Mouse (Mus musculus) left cerebral cortex, adult 2 months (tissue): ENCODE results near the gene Capn8. TPM values are rescaled to one million over a fixed set of nuclear protein-coding genes. Genes with fewer than 3 reads are reported as not detected.

Experiments
- DNase-seq, 2 experiments: peaks; one replicate each; pipeline ENCODE4 v3.0.0; 2021 to 2022; ENCODE audit warnings: low spot score in 2 of 2, mixed read lengths in 1 of 2; ENCODE audit errors: extremely low spot score in 1 of 2
- H3K27ac ChIP-seq: fragments of 200-600 bp; 2 replicates; pipeline ENCODE4 v1.8.1; 2022
- H3K4me3 ChIP-seq: fragments of 200-600 bp; 2 replicates; pipeline ENCODE4 v1.8.1; 2022
- CTCF ChIP-seq: fragments of 200-600 bp; IDR thresholded peaks from 2 replicates; pipeline ENCODE4 v1.8.1; 2022; ENCODE audit warnings: antibody characterized with exemption, mild to moderate bottlenecking, moderate library complexity
- intact Hi-C: fragments of 180-260 bp; cut with DNase I; formaldehyde crosslinking; loops from one replicate; pipeline ENCODE4 v1.15.1; 2025
- total RNA-seq, 2 experiments: library from RNA; stranded (reverse); gene quantifications; 2 replicates each; pipeline ENCODE4 v1.2.3; 2021

Gene Capn8
- total RNA-seq, 2 experiments from 2014 or later = not detected

- H3K4me3 ChIP-seq = no peak overlapping the region
- intact Hi-C loops = loop anchor here (5.0 to 10.0 kb wide), 2 partner anchors 573 to 715 kb away; no protein-coding TSS in a partner anchor
- H3K27ac ChIP-seq = no peak overlapping the region
- no peak for TF ChIP-seq CTCF
- no peak for DNase-seq
These were observed 5.3 kb upstream of the Capn8 start for GRCm38 (mm10) chr1:182559530-182559929.

GRCm38 (mm10) chr1:182560390-182561098, 4.3 kb upstream of the Capn8 start:
- Histone ChIP-seq H3K4me3 (no peak overlapping the region), H3K27ac (no peak overlapping the region)
- intact Hi-C loops = loop anchor here (1.0 to 5.0 kb wide), 5 partner anchors 96 to 400 kb away; no protein-coding TSS in a partner anchor
- DNase-seq = peak in 1 of 2 experiments; percentile 48
- TF ChIP-seq CTCF = peak; percentile 80

GRCm38 (mm10) chr1:182561945-182562514, 2.8 kb upstream of the Capn8 start:
- H3K4me3 ChIP-seq = no peak overlapping the region
- intact Hi-C loops = loop anchor here (2.0 to 5.0 kb wide), 4 partner anchors 95 to 399 kb away; no protein-coding TSS in a partner anchor
- TF ChIP-seq CTCF = no peak
- no peak for DNase-seq
- no peak overlapping the region for H3K27ac ChIP-seq

- H3K4me3 ChIP-seq = no peak overlapping the region
- no peak for TF ChIP-seq CTCF
- no peak for DNase-seq
- no peak overlapping the region for H3K27ac ChIP-seq
- intact Hi-C loops = loop anchor here (5.0 kb wide), 1 partner anchor 335 kb away; no protein-coding TSS in a partner anchor
These were observed 2.0 kb upstream of the Capn8 start for GRCm38 (mm10) chr1:182562576-182563370.

- DNase-seq = no peak
- Histone ChIP-seq H3K4me3 (no peak overlapping the region), H3K27ac (no peak overlapping the region)
- intact Hi-C loops = no loop called here
- no peak for TF ChIP-seq CTCF
These were observed 586 bp downstream of the Capn8 start for GRCm38 (mm10) chr1:182565351-182565835.

GRCm38 (mm10) chr1:182571148-182571547, 6.3 kb downstream of the Capn8 start:
- TF ChIP-seq CTCF = no peak
- no peak overlapping the region for H3K27ac ChIP-seq
- H3K4me3 ChIP-seq = no peak overlapping the region
- no peak for DNase-seq
- intact Hi-C loops = no loop called here

- H3K27ac ChIP-seq = no peak overlapping the region
- TF ChIP-seq CTCF = no peak
- DNase-seq = no peak
- no peak overlapping the region for H3K4me3 ChIP-seq
- intact Hi-C loops = no loop called here
These were observed 7.2 kb downstream of the Capn8 start for GRCm38 (mm10) chr1:182571973-182572372.

GRCm38 (mm10) chr1:182573856-182574665, 9.3 kb downstream of the Capn8 start:
- H3K4me3 ChIP-seq = no peak overlapping the region

GRCm38 (mm10) chr1:182574666-182575049, 9.9 kb downstream of the Capn8 start:
- no peak overlapping the region for H3K4me3 ChIP-seq
- no peak overlapping the region for H3K27ac ChIP-seq
- no peak for DNase-seq
- TF ChIP-seq CTCF = no peak
- intact Hi-C loops = no loop called here

More at GRCm38 (mm10) chr1:182573856-182574665, 9.3 kb downstream of the Capn8 start:
- no peak for TF ChIP-seq CTCF
- intact Hi-C loops = no loop called here
- no peak overlapping the region for H3K27ac ChIP-seq
- DNase-seq = peak in 1 of 2 experiments; percentile 21

- no peak overlapping the region for H3K27ac ChIP-seq
- DNase-seq = no peak
- H3K4me3 ChIP-seq = no peak overlapping the region
- intact Hi-C loops = no loop called here
- TF ChIP-seq CTCF = no peak
These were observed 19.4 kb downstream of the Capn8 start for GRCm38 (mm10) chr1:182584169-182584568.
